Mouse (Mus musculus) CH12.LX (cell line): ENCODE measurements around the gene Cbfb.

Experiments
- ETS1 ChIP-seq: conservative IDR thresholded peaks from 2 replicates; pipeline ENCODE4 v1.6.1; 2012; ENCODE audit warnings: low read depth, mild to moderate bottlenecking, inconsistent platforms, low read length, improper control_type of control experiment, moderate library complexity
- TCF12 ChIP-seq: IDR thresholded peaks from 2 replicates; pipeline ENCODE4 v1.6.1; 2014; ENCODE audit warnings: low read depth, mild to moderate bottlenecking, inconsistent platforms, low read length, improper control_type of control experiment
- USF2 ChIP-seq: conservative IDR thresholded peaks from 2 replicates; pipeline ENCODE4 v1.6.1; 2011; ENCODE audit warnings: low read depth, low read length, improper control_type of control experiment

GRCm38 (mm10) chr8:105263244-105263912, 92.9 kb downstream of the Cbfb start:
- TF ChIP-seq ETS1 (no peak), USF2 (no peak), TCF12 (no peak)
